Mouse (Mus musculus) lung, adult 2 months (tissue): ENCODE measurements around the gene Pitpnc1.

Experiments used
- CTCF ChIP-seq: fragments of 200-500 bp; IDR thresholded peaks from 2 replicates; pipeline ENCODE4 v1.5.1; 2011; ENCODE audit warnings: mild to moderate bottlenecking, low read length, control low read depth; ENCODE audit not compliant: insufficient read depth
- POLR2A ChIP-seq: fragments of 200-500 bp; IDR thresholded peaks from 2 replicates; pipeline ENCODE4 v1.6.1; 2011; ENCODE audit warnings: low read depth, mild to moderate bottlenecking, control low read depth, low read length, borderline replicate concordance; ENCODE audit errors: extremely low read depth

- TF ChIP-seq POLR2A (no peak), CTCF (no peak)
Observed at GRCm38 (mm10) chr11:107331425-107331824, 139.1 kb downstream of the Pitpnc1 start.
